Comparison of ENCODE assay signal across 8 mouse cellular contexts in the genomic region with DNA sequence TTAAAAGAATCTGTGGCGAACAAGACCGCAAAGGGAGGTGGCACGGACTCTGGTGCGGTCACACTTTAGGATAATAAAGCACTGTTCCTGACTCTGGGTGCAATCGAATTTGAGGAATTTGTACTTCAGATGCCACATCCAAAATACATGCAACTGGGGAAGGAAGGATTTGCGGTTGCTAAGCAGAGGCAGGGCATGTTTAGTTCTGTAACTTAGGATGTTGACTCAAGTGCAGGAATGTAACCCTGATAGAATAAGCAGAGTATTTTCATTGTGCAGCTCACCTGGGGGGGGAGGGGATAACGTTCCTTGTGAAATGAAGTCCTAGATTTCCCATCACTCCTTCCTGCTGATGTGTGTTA. TPM values are rescaled to one million over a fixed set of nuclear protein-coding genes. Genes with fewer than 3 reads are reported as not detected.
DNase-seq lines count a peak whose midpoint lies in the region; ATAC-seq and TF ChIP-seq lines count a peak whose summit lies in the region.

No protein-coding gene starts in this region.

- H3K27me3 ChIP-seq in heart, embryonic 15.5 days = no peaks in the 10 kb centered on the region
- H3K27me3 ChIP-seq in MEL (ENCODE audit: control insufficient read depth in 1 of 2, insufficient read depth in 2 of 2, low read length in 2 of 2) = no peaks in the 10 kb centered on the region
- H3K27me3 ChIP-seq in hindbrain, embryonic 14.5 days (ENCODE audit: control insufficient read depth, insufficient read depth, low read length) = no peaks in the 10 kb centered on the region
- no peaks in the 10 kb centered on the region for H3K27me3 ChIP-seq in midbrain, embryonic 11.5 days (ENCODE audit: control insufficient read depth, insufficient read depth, low read length)

- H3K4me1 ChIP-seq in heart, embryonic 15.5 days (replicated peaks) = peaks cover 40% of the 10 kb centered on the region
- H3K4me1 ChIP-seq in MEL (ENCODE audit: control insufficient read depth in 1 of 2, insufficient read depth in 2 of 2, low read length in 2 of 2) = peaks cover 2 to 5% of the 10 kb centered on the region in 2 experiments; a peak in 3 of 4 replicates
- H3K4me1 ChIP-seq in hindbrain, embryonic 14.5 days (replicated peaks; ENCODE audit: control insufficient read depth, insufficient read depth, low read length) = peaks cover 32% of the 10 kb centered on the region
- H3K4me1 ChIP-seq in midbrain, embryonic 11.5 days (ENCODE audit: control insufficient read depth, insufficient read depth, low read length) = peaks cover 42% of the 10 kb centered on the region

- peak overlapping the region; percentile 95 for H3K4me2 ChIP-seq in heart, embryonic 15.5 days
- peak overlapping the region; percentile 93 for H3K4me2 ChIP-seq in hindbrain, embryonic 14.5 days (replicated peaks)
- peak overlapping the region; percentile 91 for H3K4me2 ChIP-seq in midbrain, embryonic 11.5 days

- WGBS in heart, embryonic 15.5 days = 1% methylated on average over 7 of the region's 7 CpGs
- under 1% methylated on average over 7 of the region's 7 CpGs for WGBS in hindbrain, embryonic 14.5 days
- WGBS in midbrain, embryonic 11.5 days = under 1% methylated on average over 7 of the region's 7 CpGs

- TF ChIP-seq EP300 in MEL (IDR thresholded peaks at IDR 0.05; ENCODE audit: low read depth in 1 of 2, low read length in 2 of 2) = no peak

- no peaks in the 10 kb centered on the region for H3K9me3 ChIP-seq in heart, embryonic 15.5 days (replicated peaks)
- no peaks in the 10 kb centered on the region for H3K9me3 ChIP-seq in MEL (replicated peaks; ENCODE audit: insufficient read depth, low read length)
- no peaks in the 10 kb centered on the region for H3K9me3 ChIP-seq in hindbrain, embryonic 14.5 days (ENCODE audit: control insufficient read depth, low read length)
- H3K9me3 ChIP-seq in midbrain, embryonic 11.5 days (ENCODE audit: control insufficient read depth, low read length) = no peaks in the 10 kb centered on the region

- TF ChIP-seq RAD21 in MEL (IDR thresholded peaks at IDR 0.05; ENCODE audit: low read depth, low read length) = no peak

- H3K36me3 ChIP-seq in heart, embryonic 15.5 days = no peaks in the 10 kb centered on the region
- H3K36me3 ChIP-seq in MEL (ENCODE audit: control insufficient read depth in 1 of 2, insufficient read depth in 2 of 2, low read length in 2 of 2) = peaks cover 0 to 6% of the 10 kb centered on the region in 2 experiments; a peak in 2 of 4 replicates
- H3K36me3 ChIP-seq in hindbrain, embryonic 14.5 days (replicated peaks; ENCODE audit: control insufficient read depth, insufficient read depth) = no peaks in the 10 kb centered on the region
- no peaks in the 10 kb centered on the region for H3K36me3 ChIP-seq in midbrain, embryonic 11.5 days (ENCODE audit: control insufficient read depth, insufficient read depth, low read length)

- H3K9ac ChIP-seq in heart, embryonic 15.5 days = peak overlapping the region; percentile 87
- H3K9ac ChIP-seq in MEL (ENCODE audit: control insufficient read depth, low read depth, low read length, poor library complexity, severe bottlenecking) = peak overlapping the region; percentile 82
- peak overlapping the region; percentile 83 for H3K9ac ChIP-seq in hindbrain, embryonic 14.5 days
- peak overlapping the region; percentile 73 for H3K9ac ChIP-seq in midbrain, embryonic 11.5 days (ENCODE audit: low read length)

- peaks cover 34% of the 10 kb centered on the region for H3K79me2 ChIP-seq in MEL (ENCODE audit: control insufficient read depth, insufficient read depth, low read length, poor library complexity)

- ATAC-seq in heart, embryonic 15.5 days (replicated peaks; ENCODE audit: insufficient number of reproducible peaks, insufficient read depth, low FRiP score, low read depth) = no peak
- ATAC-seq in hindbrain, embryonic 14.5 days (ENCODE audit: low FRiP score) = no peak
- no peak for ATAC-seq in midbrain, embryonic 11.5 days (ENCODE audit: low FRiP score)

- TF ChIP-seq POLR2A in MEL (IDR thresholded peaks at IDR 0.05; ENCODE audit: control insufficient read depth in 1 of 2, insufficient read depth in 1 of 2, low read depth in 1 of 2, low read length in 2 of 2, poor library complexity in 1 of 2) = no peak

- DNase-seq in heart, adult 8-10 months (ENCODE audit: low spot score) = no peak
- peak; percentile 67 for DNase-seq in MEL (ENCODE audit: low read depth, low spot score)
- no peak for DNase-seq in hindbrain, embryonic 14.5 days (ENCODE audit: low spot score)
- no peak for DNase-seq in midbrain, embryonic 11.5 days (ENCODE audit: low spot score, missing footprints)
- DNase-seq in frontal cortex, adult 2 months (ENCODE audit: extremely low spot score in 1 of 2, low spot score in 1 of 2) = no peak
- no peak for DNase-seq in spleen, postnatal 14 days (ENCODE audit: low spot score in 2 of 2)
- no peak for DNase-seq in kidney, postnatal 4 days

- H3K4me3 ChIP-seq in heart, embryonic 15.5 days = peak overlapping the region; percentile 68
- peak overlapping the region; percentile 74 to 91 for H3K4me3 ChIP-seq in MEL (ENCODE audit: control insufficient read depth in 1 of 2, insufficient read depth in 1 of 2, low read depth in 2 of 2, low read length in 2 of 2)
- peak overlapping the region; percentile 73 for H3K4me3 ChIP-seq in hindbrain, embryonic 14.5 days (replicated peaks; ENCODE audit: low read length)
- H3K4me3 ChIP-seq in midbrain, embryonic 11.5 days (ENCODE audit: low read depth, low read length) = peak overlapping the region; percentile 66

- no peak for TF ChIP-seq CTCF in MEL (IDR thresholded peaks at IDR 0.05 in 2 of 3, conservative IDR thresholded peaks at IDR 0.05 in 1 of 3; ENCODE audit: control insufficient read depth in 1 of 3, insufficient read depth in 1 of 3, low read depth in 2 of 3, low read length in 3 of 3, poor library complexity in 1 of 3, severe bottlenecking in 1 of 3)

- H3K27ac ChIP-seq in heart, embryonic 15.5 days = peak overlapping the region; percentile 94
- H3K27ac ChIP-seq in MEL (ENCODE audit: control insufficient read depth, low read depth, low read length) = 0 out of 2 replicates have a peak overlapping the region, but pooled peaks have one; percentile 9
- peak overlapping the region; percentile 89 for H3K27ac ChIP-seq in hindbrain, embryonic 14.5 days
- H3K27ac ChIP-seq in midbrain, embryonic 11.5 days (ENCODE audit: low read depth, low read length) = no peak overlapping the region

TF ChIP-seq in MEL, 35 proteins besides CTCF, POLR2A, EP300 and RAD21 (continues in another document):
- TF ChIP-seq USF1 (IDR thresholded peaks at IDR 0.05; ENCODE audit: low read depth, low read length) (no peak), GATA1 (IDR thresholded peaks at IDR 0.05; ENCODE audit: low read depth, low read length) (no peak), MAFK (IDR thresholded peaks at IDR 0.05; ENCODE audit: borderline replicate concordance, low read depth, low read length) (no peak), CHD1 (IDR thresholded peaks at IDR 0.05; ENCODE audit: low read depth, low read length) (no peak), E2F4 (IDR thresholded peaks at IDR 0.05; ENCODE audit: borderline replicate concordance, low read depth, low read length) (no peak), ZNF384 (IDR thresholded peaks at IDR 0.05; ENCODE audit: low read depth, low read length) (no peak), HCFC1 (IDR thresholded peaks at IDR 0.05; ENCODE audit: low read depth, low read length) (no peak), NELFE (IDR thresholded peaks at IDR 0.05; ENCODE audit: low read depth, low read length) (no peak), SIN3A (IDR thresholded peaks at IDR 0.05; ENCODE audit: low read length) (no peak), USF2 (IDR thresholded peaks at IDR 0.05; ENCODE audit: borderline replicate concordance in 1 of 2, insufficient read depth in 1 of 2, low read depth in 1 of 2, low read length in 2 of 2) (no peak), JUND (IDR thresholded peaks at IDR 0.05; ENCODE audit: low read depth, low read length) (no peak), BHLHE40 (IDR thresholded peaks at IDR 0.05; ENCODE audit: borderline replicate concordance, low read depth, low read length) (no peak), MXI1 (IDR thresholded peaks at IDR 0.05; ENCODE audit: low read depth, low read length) (no peak), ELF1 (IDR thresholded peaks at IDR 0.05; ENCODE audit: low read depth, low read length) (no peak)

RNA-seq across cellular contexts. Expression of gene Fam53b, which starts 0.4 kb away (rescaled TPM):
- 14.9 and 19.0 TPM in 2 replicates for polyA plus RNA-seq in heart, embryonic 15.5 days (2015; fragmentation: Nextera tagmentation; extraction: Ambion mirVana)
- total RNA-seq in heart, adult 8-10 months (2022) = 10 to 100 TPM; 24.0 to 31.3 (median 26.9) TPM
- 7.3 and 7.9 TPM in 2 replicates for total RNA-seq in MEL (2012; rRNA removed)
- 10 to 100 TPM in 1 of 2 experiments, not detected in 1; 15.4 TPM for polyA plus RNA-seq in MEL (2012; ENCODE audit: insufficient read depth in 1 of 2, insufficient read length in 2 of 2, low read depth in 1 of 2, low replicate concordance in 2 of 2, missing spikeins in 1 of 2)
- polyA plus RNA-seq in hindbrain, embryonic 14.5 days (2014; fragmentation: Nextera tagmentation; extraction: Ambion mirVana) = 13.3 and 16.6 TPM in 2 replicates
- polyA plus RNA-seq in midbrain, embryonic 11.5 days (2014; fragmentation: Nextera tagmentation; extraction: Ambion mirVana) = 17.0 and 17.5 TPM in 2 replicates
- 14.7 and 18.2 TPM in 2 replicates for polyA plus RNA-seq in frontal cortex, adult 2 months (2012; rRNA removed)

RNA-seq across cellular contexts. Expression of gene Eef1akmt2, which starts 38.4 kb away (rescaled TPM):
- 35.5 and 37.7 TPM in 2 replicates for polyA plus RNA-seq in heart, embryonic 15.5 days (2015; fragmentation: Nextera tagmentation; extraction: Ambion mirVana)
- total RNA-seq in heart, adult 8-10 months (2022) = 10 to 100 TPM in 2 of 4 experiments, 1 to 10 TPM in 2; 6.2 to 10.0 (median 8.4) TPM
- total RNA-seq in MEL (2012; rRNA removed) = 24.3 and 26.9 TPM in 2 replicates
- polyA plus RNA-seq in MEL (2012; ENCODE audit: insufficient read depth in 1 of 2, insufficient read length in 2 of 2, low read depth in 1 of 2, low replicate concordance in 2 of 2, missing spikeins in 1 of 2) = 100 to 1,000 TPM in 1 of 2 experiments, 10 to 100 TPM in 1; 27.0 to 330 TPM
- polyA plus RNA-seq in hindbrain, embryonic 14.5 days (2014; fragmentation: Nextera tagmentation; extraction: Ambion mirVana) = 85.1 and 86.7 TPM in 2 replicates
- polyA plus RNA-seq in midbrain, embryonic 11.5 days (2014; fragmentation: Nextera tagmentation; extraction: Ambion mirVana) = 90.3 and 100.0 TPM in 2 replicates
- 45.1 and 49.4 TPM in 2 replicates for polyA plus RNA-seq in frontal cortex, adult 2 months (2012; rRNA removed)

RNA-seq across cellular contexts. Expression of gene Abraxas2, which starts 45.0 kb away (rescaled TPM):
- 25.1 and 28.7 TPM in 2 replicates for polyA plus RNA-seq in heart, embryonic 15.5 days (2015; fragmentation: Nextera tagmentation; extraction: Ambion mirVana)
- total RNA-seq in heart, adult 8-10 months (2022) = 10 to 100 TPM; 16.8 to 21.9 (median 20.5) TPM
- 26.5 and 30.1 TPM in 2 replicates for total RNA-seq in MEL (2012; rRNA removed)
- 10 to 100 TPM in 1 of 2 experiments, not detected in 1; 31.1 TPM for polyA plus RNA-seq in MEL (2012; ENCODE audit: insufficient read depth in 1 of 2, insufficient read length in 2 of 2, low read depth in 1 of 2, low replicate concordance in 2 of 2, missing spikeins in 1 of 2)
- polyA plus RNA-seq in hindbrain, embryonic 14.5 days (2014; fragmentation: Nextera tagmentation; extraction: Ambion mirVana) = 36.4 and 44.9 TPM in 2 replicates
- 38.7 and 41.8 TPM in 2 replicates for polyA plus RNA-seq in midbrain, embryonic 11.5 days (2014; fragmentation: Nextera tagmentation; extraction: Ambion mirVana)
- 22.9 and 24.2 TPM in 2 replicates for polyA plus RNA-seq in frontal cortex, adult 2 months (2012; rRNA removed)
